Mouse (Mus musculus): ENCODE results near the gene Wdsub1. TPM values are rescaled to one million over a fixed set of nuclear protein-coding genes. Genes with fewer than 3 reads are reported as not detected.

Wdsub1 gene
- polyA plus RNA-seq (2015; fragmentation: Illumina TruSeq; extraction: RNeasy Lipid Tissue Mini Kit (QIAGEN cat#74804); ENCODE audit: insufficient read depth, low read depth, low replicate concordance), result 9.5 TPM

GRCm38 (mm10) chr2:59881831-59882741 is at the start of gene Wdsub1:
Gene Wdsub1 (minus strand): TSS chr2:59882591.

Measured in pancreas, adult 10 weeks (tissue).